Mouse (Mus musculus) bone marrow macrophage, adult 2 months (primary cell): Measurements from ENCODE around the gene Pgd. TPM values are rescaled to one million over a fixed set of nuclear protein-coding genes. Genes with fewer than 3 reads are reported as not detected.
A peak's percentile ranks its signal among the peaks of the same experiment; 100 is the strongest.
"Not testable (repeated sequence)": the region's sequence is repeated elsewhere in the genome, so short reads cannot be mapped to it uniquely, and the experiment has no call there.

Experiments
- H3K27ac ChIP-seq: 2 replicates; pipeline ENCODE4 v1.5.1; 2012; ENCODE audit warnings: low read depth, low read length; ENCODE audit not compliant: insufficient read depth
- H3K4me1 ChIP-seq: 2 replicates; pipeline ENCODE4 v1.6.1; 2012; ENCODE audit warnings: low read length; ENCODE audit not compliant: control insufficient read depth, insufficient read depth
- H3K4me3 ChIP-seq: 2 replicates; pipeline ENCODE4 v1.5.1; 2012; ENCODE audit warnings: mild to moderate bottlenecking, low read length, moderate library complexity; ENCODE audit not compliant: insufficient read depth
- CTCF ChIP-seq: IDR thresholded peaks from 2 replicates; pipeline ENCODE4 v1.5.1; 2012; ENCODE audit warnings: low read depth, mild to moderate bottlenecking, low read length, moderate library complexity
- POLR2A ChIP-seq: IDR thresholded peaks from 2 replicates; pipeline ENCODE4 v1.6.1; 2012; ENCODE audit warnings: mild to moderate bottlenecking, low read depth, low read length, borderline replicate concordance
- polyA plus RNA-seq: library from polyadenylated mRNA; stranded (reverse); fragments of >200 nt; gene quantifications from 2 replicates; pipeline ENCODE4 v1.2.4, GENCODE M21; 2012; ENCODE audit not compliant: missing spikeins, insufficient read depth, insufficient read length

The Pgd gene
- polyA plus RNA-seq, 1 experiment, result 378 TPM

DNA sequence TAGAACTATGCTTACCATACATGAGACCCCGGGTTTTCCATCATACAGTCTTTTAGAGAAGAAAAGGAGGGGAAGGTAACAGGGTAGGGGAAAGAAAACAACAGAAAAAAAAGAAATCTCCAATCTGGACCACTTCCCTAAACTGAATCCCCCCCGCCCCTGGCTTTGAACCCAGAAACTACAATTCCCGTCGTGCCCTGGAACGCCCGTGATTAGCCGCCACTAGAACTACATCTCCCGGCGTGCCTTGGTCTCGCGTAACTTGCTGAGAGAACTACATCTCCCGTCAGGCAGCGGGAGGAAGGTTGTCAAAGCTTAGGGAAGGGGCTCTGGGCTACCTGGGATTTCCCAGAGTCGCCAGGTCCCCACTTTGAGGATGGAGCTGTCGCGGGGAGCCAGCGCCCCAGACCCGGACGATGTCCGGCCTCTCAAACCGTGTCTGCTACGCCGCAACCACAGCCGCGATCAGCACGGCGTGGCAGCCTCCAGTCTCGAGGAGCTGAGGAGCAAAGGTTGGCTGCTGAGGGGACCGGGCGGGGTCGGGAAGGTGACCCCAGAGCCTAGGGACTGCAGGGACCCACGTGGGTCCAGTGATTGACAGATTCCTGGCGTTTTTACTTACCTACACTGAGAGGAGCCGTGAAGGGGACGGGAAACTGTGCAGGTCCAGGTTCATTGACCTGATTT lies 62.6 kb downstream of the Pgd start, which contains the start of gene Dffa:
TSS of gene Dffa (plus strand) at position 272 of the 687 bp plus-strand sequence.
- TF ChIP-seq CTCF (no peak), POLR2A (no peak)

DNA sequence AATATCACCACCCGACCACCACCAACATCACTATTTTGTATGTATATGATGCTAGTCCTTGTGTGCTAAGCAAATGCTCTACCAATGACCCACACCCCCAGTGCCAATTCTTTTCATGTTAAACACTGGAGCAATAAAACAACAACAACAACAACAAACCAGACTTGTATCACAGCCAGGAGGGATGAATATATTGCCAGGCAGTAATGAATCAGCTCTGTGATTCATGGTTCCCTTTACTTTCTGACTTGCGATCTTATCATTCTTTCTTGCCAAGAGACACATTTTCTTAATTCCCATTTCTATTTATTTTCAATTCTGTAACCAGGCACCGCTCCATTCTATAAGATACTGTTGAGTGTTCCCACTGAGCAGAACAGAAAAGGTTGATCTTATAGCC lies 65.1 kb downstream of the Pgd start:
- H3K4me1 ChIP-seq, result peaks cover 10% of the 10 kb centered on the region
- no peak overlapping the region for H3K27ac ChIP-seq
- H3K4me3 ChIP-seq, result no peak overlapping the region
- TF ChIP-seq POLR2A, result no peak
- no peak for TF ChIP-seq CTCF

More for the DNA sequence above, 62.6 kb downstream of the Pgd start, which contains the start of gene Dffa:
- Histone ChIP-seq H3K4me3 (peak within 1 kb of the TSS; percentile 86), H3K4me1 (peaks cover 6% of the 10 kb centered on the region; the same call in 1 of the 2 replicates), H3K27ac (no peak within 1 kb of the TSS)

DNA sequence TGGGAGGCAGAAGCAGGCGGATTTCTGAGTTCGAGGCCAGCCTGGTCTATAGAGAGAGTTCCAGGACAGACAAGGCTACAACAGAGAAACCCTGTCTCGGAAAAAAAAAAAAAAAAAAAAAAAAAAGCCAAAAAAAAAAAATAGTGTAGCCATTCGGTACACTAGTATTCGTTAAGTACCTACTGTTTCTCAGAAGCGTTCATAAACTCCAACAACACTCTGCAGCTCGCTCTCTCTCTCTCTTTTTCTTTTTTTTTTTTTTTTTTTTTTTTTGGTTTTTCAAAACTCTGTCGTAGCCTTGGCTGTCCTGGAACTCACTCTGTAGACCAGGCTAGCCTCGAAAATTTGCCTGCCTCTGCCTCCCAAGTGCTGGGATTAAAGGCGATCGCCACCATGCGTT lies 66.1 kb downstream of the Pgd start:
- H3K4me3 ChIP-seq, H3K27ac ChIP-seq: not testable (repeated sequence)
- H3K4me1 ChIP-seq, result peaks cover 12% of the 10 kb centered on the region

Other genes starting within 250 kb of the Pgd start
- gene Pex14, start 66.9 kb downstream of the Pgd start, polyA plus RNA-seq, result 19.6 and 19.7 TPM in 2 replicates
- 18.5 and 20.8 TPM in 2 replicates for gene Dffa, start 62.6 kb downstream of the Pgd start, polyA plus RNA-seq
- not detected in 2 replicates for gene Cort, start 40.0 kb downstream of the Pgd start, polyA plus RNA-seq
- gene Cenps, start 29.1 kb downstream of the Pgd start, polyA plus RNA-seq, result 7.2 and 7.3 TPM in 2 replicates
- gene Kif1b, start 140.9 kb upstream of the Pgd start, polyA plus RNA-seq, result 24.0 and 26.4 TPM in 2 replicates